Comparison of ENCODE assay signal across 33 mouse cellular contexts in the genomic region with DNA sequence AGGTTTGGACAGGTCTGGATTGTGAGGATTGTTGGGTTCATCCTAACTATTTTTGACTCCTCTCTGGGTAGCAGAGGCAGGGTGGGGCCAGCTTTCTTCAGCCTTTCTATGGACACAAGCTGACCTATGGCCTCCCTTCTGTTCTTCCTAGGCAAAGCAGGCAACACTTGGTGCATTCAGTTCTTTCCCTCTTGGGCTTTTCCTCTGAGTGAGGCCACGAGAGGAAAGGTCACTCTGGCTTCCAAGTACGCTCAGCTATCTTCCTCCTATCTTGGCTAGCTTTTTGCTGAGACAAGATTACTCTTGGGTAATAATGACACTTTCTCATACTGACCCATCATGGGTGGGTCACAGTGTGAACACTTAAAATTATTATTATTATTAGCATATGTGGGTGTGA. TPM values are rescaled to one million over a fixed set of nuclear protein-coding genes. Genes with fewer than 3 reads are reported as not detected.
"Had no signal": no experiment of that assay in that cellular context is flagged by ENCODE, and none has a peak within 500 bp of the region (broad histone marks: within the 10 kb centered on the region; RNA-seq: fewer than 3 reads in every experiment).

No protein-coding gene starts in this region.

- H3K4me3 ChIP-seq: left cerebral cortex, adult 2 months; liver, embryonic 13.5 days; neural tube, embryonic 12.5 days; neural tube, embryonic 15.5 days had no signal

- H3K27me3 ChIP-seq: liver, embryonic 13.5 days; neural tube, embryonic 12.5 days; neural tube, embryonic 15.5 days had no signal

- DNase-seq: kidney, adult 18-20 months; kidney, postnatal 36 days; layer of hippocampus, postnatal 36 days; liver, embryonic 13.5 days; lung, adult 2 months; lung, postnatal 14 days; lung, postnatal 4 days; midbrain, embryonic 14.5 days; thymus, adult 18-20 months; thymus, postnatal 36 days had no signal

- H3K9me3 ChIP-seq: liver, embryonic 13.5 days; neural tube, embryonic 12.5 days; neural tube, embryonic 15.5 days had no signal

- H3K4me2 ChIP-seq: liver, embryonic 13.5 days; midbrain, embryonic 11.5 days; neural tube, embryonic 12.5 days; neural tube, embryonic 15.5 days had no signal

- H3K27ac ChIP-seq: kidney, postnatal 0 days; left cerebral cortex, adult 2 months; liver, embryonic 13.5 days; neural tube, embryonic 12.5 days; neural tube, embryonic 15.5 days had no signal

- H3K9ac ChIP-seq: liver, embryonic 13.5 days; neural tube, embryonic 12.5 days; neural tube, embryonic 15.5 days had no signal

RNA-seq across cellular contexts. Expression of gene Gm28038, which starts 2.4 kb away (rescaled TPM):
- total RNA-seq: layer of hippocampus, adult 8-10 months; layer of hippocampus, postnatal 10 days; layer of hippocampus, postnatal 36 days; left cerebral cortex, adult 2 months; left cerebral cortex, postnatal 10 days; left cerebral cortex, postnatal 36 days; liver, adult 2 months; megakaryocyte progenitor cell, adult 5-6 weeks; midbrain, postnatal 0 days had no signal
- polyA plus RNA-seq: kidney, embryonic 14.5 days; kidney, postnatal 0 days; limb, embryonic 11.5 days; limb, embryonic 14.5 days; liver, adult 2 months; liver, embryonic 13.5 days; liver, embryonic 16.5 days; lung, adult 2 months; lung, embryonic 16.5 days; midbrain, embryonic 11.5 days; midbrain, embryonic 14.5 days; midbrain, postnatal 0 days; neural tube, embryonic 12.5 days; neural tube, embryonic 15.5 days; small intestine, adult 2 months; spleen, adult 2 months; stomach, embryonic 16.5 days; testis, adult 2 months; urinary bladder, adult 2 months had no signal

RNA-seq across cellular contexts. Expression of gene Phyhd1, which starts 17.2 kb away (rescaled TPM):
- total RNA-seq: megakaryocyte-erythroid progenitor cell, adult 5-6 weeks had no signal

RNA-seq across cellular contexts. Expression of gene Gm28035, which starts 42.8 kb away (rescaled TPM):
- total RNA-seq: megakaryocyte progenitor cell, adult 5-6 weeks had no signal
